Comparison of ENCODE assay signal across 23 mouse cellular contexts in the genomic region with DNA sequence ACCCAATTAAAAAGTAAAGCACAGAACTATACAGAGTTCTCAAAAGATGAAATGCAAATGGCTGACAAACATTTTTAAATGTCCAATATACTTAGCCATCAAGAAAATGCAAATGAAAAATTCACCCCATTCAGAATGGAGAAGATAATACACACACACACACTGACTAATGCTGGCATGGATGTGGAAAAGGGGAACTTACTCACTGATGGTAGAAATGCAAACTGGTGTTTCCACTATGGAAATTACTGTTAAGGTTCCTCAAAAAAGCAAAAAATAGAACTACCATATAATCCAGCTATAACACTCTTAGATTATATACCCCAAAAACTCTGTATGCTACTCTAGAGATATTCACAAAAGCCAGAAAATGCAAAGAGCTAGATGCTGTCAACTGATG. TPM values are rescaled to one million over a fixed set of nuclear protein-coding genes. Genes with fewer than 3 reads are reported as not detected.
DNase-seq lines count a peak whose midpoint lies in the region; ATAC-seq lines count a peak whose summit lies in the region.
"Had no signal": no experiment of that assay in that cellular context is flagged by ENCODE, and none has a peak within 500 bp of the region (broad histone marks: within the 10 kb centered on the region; RNA-seq: fewer than 3 reads in every experiment).

No protein-coding gene starts in this region.

- peak overlapping the region; percentile 72 for H3K27ac ChIP-seq in macrophage
- H3K27ac ChIP-seq: forebrain, embryonic 10.5 days; forebrain, embryonic 13.5 days; hindbrain, embryonic 12.5 days; hindbrain, embryonic 15.5 days had no signal

- H3K4me3 ChIP-seq in macrophage (ENCODE audit: inconsistent target), result no peak overlapping the region
- H3K4me3 ChIP-seq: forebrain, embryonic 10.5 days; forebrain, embryonic 13.5 days; hindbrain, embryonic 12.5 days; hindbrain, embryonic 15.5 days had no signal

- intact Hi-C loops in left cerebral cortex, postnatal 10 days (cut with DNase I), result no loop called here

- DNase-seq in 416B (ENCODE audit: low read depth) (peak; percentile 79), MEL-GATA-1-ER (ENCODE audit: extremely low read depth, low read depth) (peak; percentile 33)
- DNase-seq in adrenal gland, postnatal 10 days, result no peak
- DNase-seq in spleen, adult 18-20 months, result no peak
- DNase-seq in embryo, embryonic 11 days, result no peak
- DNase-seq in left cerebral cortex, postnatal 10 days (ENCODE audit: extremely low spot score in 1 of 2, low spot score in 2 of 2), result no peak
- DNase-seq: adrenal gland, postnatal 14 days; cerebellum, adult 11 months; cerebellum, adult 2 months; cerebellum, adult 9-11 months; cerebellum, postnatal 25 days; gastrocnemius, postnatal 10 days; gastrocnemius, postnatal 36 days; heart, adult 11 months had no signal

- H3K36me3 ChIP-seq in macrophage (ENCODE audit: inconsistent target), result no peaks in the 10 kb centered on the region
- H3K36me3 ChIP-seq: hindbrain, embryonic 15.5 days had no signal

- peaks cover 44% of the 10 kb centered on the region for H3K79me2 ChIP-seq in macrophage (ENCODE audit: inconsistent target)

- ATAC-seq in monocyte, adult 5-6 weeks (replicated peaks; ENCODE audit: insufficient number of reproducible peaks, low FRiP score, low TSS enrichment, poor library complexity, severe bottlenecking), result 0 out of 2 replicates have a peak, but pooled peaks have one; percentile 56
- ATAC-seq: CD4-positive, CD25-positive, alpha-beta regulatory T cell, adult 4 months; forebrain, embryonic 13.5 days; forebrain, embryonic 16.5 days; Patski had no signal

RNA-seq across cellular contexts. Expression of a gene that starts 42.2 kb away (rescaled TPM):
- total RNA-seq in macrophage (2018; cell fraction: chromatin; rRNA removed), result 100 to 1,000 TPM in 12 of 26 experiments, 10 to 100 TPM in 14; 15.8 to 857 (median 83.1) TPM
- 100 to 1,000 TPM in 2 of 26 experiments, 10 to 100 TPM in 15, 1 to 10 TPM in 9; 6.9 to 147 (median 31.3) TPM for total RNA-seq in macrophage (2018; cell fraction: cytosol; rRNA removed)
- 100 to 1,000 TPM in 11 of 26 experiments, 10 to 100 TPM in 15; 17.1 to 835 (median 90.7) TPM for total RNA-seq in macrophage (2018; cell fraction: nucleus; rRNA removed)
- 7.9 to 12.5 TPM (median 11.0 TPM) in 3 replicates for polyA plus RNA-seq in macrophage (2018)
- 1.2 to 3.0 TPM (median 2.1 TPM) in 3 replicates for total RNA-seq in monocyte, adult 5-6 weeks (2017)
- total RNA-seq in adrenal gland, postnatal 10 days (2021), result 10 to 100 TPM; 26.4 to 29.3 TPM
- 100 to 1,000 TPM; 248 to 269 TPM for total RNA-seq in left cerebral cortex, postnatal 10 days (2021)

Comparison
In these comparisons a context has a peak if more than half of its experiments do, and no peak if none do; other contexts are left out.
1. DNase-seq: peak in 416B (single experiment) and MEL-GATA-1-ER (single experiment); none in adrenal gland, postnatal 10 days (single experiment), spleen, adult 18-20 months (0 of 2), embryo, embryonic 11 days (single experiment) and left cerebral cortex, postnatal 10 days (0 of 2).
2. RNA of a gene that starts 42.2 kb away (total RNA-seq): 248 to 269 TPM in left cerebral cortex, postnatal 10 days; 26.4 to 29.3 TPM in adrenal gland, postnatal 10 days and 1.2 to 3.0 TPM in monocyte, adult 5-6 weeks; every median in the first group is over 4 times any median in the second.